Mouse (Mus musculus): ENCODE results near the gene Nup214.

Nup214 gene

DNA sequence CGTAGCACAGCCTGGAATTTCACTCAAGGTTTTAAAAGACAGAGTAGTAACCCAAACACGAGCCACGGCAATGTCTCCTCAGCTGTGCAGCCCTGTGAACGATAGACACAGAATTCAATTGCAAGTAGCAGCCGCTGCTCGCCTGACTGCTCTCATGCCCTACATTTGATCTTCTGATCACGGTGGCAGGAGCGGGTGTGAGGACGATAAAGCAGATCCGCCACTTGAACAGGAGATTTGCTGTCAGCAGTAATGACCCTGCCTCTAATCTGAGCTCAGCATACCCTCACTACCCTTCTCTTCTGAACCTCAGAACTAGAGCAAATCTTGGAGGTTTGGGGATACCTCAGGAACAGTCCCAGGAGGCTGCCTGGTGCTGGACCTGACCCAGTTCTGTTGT lies 71.8 kb downstream of the Nup214 start:
- no peak for DNase-seq (ENCODE audit: low spot score)

- DNase-seq (ENCODE audit: low spot score) = no peak
Measured at GRCm38 (mm10) chr2:32047323-32047722, 73.1 kb downstream of the Nup214 start.

DNA sequence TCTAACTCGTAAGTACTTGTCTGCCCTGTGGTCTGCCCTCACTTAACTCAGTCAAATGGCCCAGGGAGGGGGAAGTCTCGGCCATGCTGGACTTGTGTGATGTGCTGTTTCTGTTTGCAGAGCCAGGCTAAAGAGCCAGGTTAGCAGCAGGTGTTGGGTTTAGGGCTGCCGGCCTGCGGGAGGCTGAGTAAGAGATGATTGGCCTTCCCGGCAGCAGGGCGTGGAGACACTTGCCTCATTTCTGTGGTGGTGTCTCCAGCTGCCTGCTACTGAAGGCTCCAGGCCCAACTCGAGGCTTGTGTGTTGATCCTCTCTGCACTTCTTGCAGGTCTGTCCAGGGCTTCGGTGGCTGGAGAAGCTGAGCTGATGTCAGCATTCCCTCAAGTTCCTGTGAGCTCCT lies 77.6 kb downstream of the Nup214 start:
- no peak for DNase-seq (ENCODE audit: low spot score)

GRCm38 (mm10) chr2:32052418-32052817 lies 78.2 kb downstream of the Nup214 start:
- DNase-seq (ENCODE audit: low spot score) = no peak

DNA sequence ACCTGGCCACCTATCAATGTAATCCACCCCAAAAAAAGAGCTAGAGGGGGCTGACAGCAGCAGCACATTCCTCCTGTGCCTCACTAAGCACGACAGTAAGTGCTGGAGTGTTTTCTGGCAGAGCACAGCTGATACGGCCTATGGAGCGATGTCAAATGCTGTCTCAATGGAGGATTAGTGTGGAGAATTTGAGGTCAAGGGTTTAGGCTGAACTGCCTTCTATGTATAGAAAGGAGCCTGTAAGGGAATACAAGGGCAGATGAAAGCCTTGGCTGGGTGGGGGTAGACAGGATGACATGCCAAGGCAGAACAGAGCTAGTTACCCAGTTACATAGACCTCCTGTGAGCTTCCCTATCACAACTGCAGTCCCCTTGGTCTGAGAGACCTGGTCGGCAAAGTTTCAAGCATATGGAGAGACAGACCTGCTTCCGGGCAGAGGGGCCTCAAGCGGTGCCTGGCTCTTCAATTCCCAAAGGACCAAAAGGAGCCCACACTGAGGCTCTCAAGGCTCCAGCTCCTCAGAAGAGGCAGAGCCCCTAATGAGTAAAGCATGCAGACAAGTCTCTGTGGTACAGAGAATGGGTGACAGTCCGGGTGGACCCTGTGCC lies 81.2 kb downstream of the Nup214 start:
- DNase-seq (ENCODE audit: low spot score) = no peak

DNA sequence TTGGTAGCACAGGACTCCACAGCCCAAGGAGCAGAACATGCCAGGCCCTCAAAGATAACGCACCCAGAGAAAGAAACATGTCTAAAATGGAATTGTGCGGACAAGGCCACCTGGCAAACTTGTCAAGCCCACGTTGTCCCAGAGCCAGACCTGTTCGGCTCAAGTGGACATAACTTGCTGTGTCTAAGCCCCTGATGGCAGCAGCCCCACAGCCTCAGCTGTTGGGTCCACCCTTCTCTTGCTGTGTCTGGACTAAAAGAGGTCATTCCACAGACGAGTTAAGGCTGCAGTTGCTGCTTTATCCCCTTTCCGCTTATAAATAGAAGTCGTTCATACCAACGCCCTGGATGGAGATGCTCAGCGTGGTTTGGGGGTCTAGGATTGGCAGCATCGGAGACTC lies 82.3 kb downstream of the Nup214 start:
- no peak for DNase-seq (ENCODE audit: low spot score)

GRCm38 (mm10) chr2:32057360-32057759 lies 83.1 kb downstream of the Nup214 start:
- no peak for DNase-seq (ENCODE audit: low spot score)

- DNase-seq (ENCODE audit: low spot score) = no peak
Measured at GRCm38 (mm10) chr2:32057794-32058193, 83.6 kb downstream of the Nup214 start.

DNA sequence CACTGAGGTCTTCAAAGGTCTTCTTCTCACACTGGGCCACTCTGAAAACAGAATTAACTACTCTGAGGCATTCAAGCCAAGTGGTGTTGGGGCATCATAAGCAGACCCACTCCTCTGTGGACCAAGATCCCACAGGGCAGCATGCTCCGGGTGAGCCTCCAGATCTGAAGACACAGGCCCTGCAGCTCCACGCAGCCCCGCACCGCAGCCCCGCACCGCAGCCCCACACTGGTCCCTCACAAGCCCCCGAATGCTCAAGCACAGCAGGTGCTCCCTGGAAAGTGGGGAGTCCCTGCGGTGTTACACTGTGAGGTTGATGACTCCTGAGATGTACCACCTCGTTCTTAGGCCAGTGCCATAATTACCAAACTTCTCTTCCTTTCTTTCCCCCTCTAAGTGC lies 84.0 kb downstream of the Nup214 start:
- DNase-seq (ENCODE audit: low spot score) = no peak

GRCm38 (mm10) chr2:32058716-32059115 lies 84.5 kb downstream of the Nup214 start:
- DNase-seq (ENCODE audit: low spot score) = no peak

DNA sequence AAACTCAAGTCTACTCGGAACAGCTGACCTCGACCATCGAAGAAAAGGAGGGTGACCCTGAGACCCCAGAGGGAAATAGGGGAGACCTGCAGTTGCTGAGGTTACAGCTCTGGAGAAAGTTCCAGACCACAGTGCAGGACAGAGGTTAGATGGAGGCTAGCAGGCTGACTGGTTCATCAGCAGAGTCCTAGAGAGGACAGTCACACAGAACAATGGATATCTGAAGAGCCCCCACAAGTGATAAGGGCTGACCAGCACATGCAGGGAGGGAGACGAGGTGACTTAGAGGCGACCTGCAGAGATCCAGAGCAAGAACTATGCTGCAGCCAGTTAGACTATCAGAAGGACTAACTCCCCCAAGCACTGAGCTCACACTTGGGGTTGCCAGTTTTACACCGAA lies 85.4 kb downstream of the Nup214 start:
- DNase-seq (ENCODE audit: low spot score) = no peak

GRCm38 (mm10) chr2:32060228-32060805 lies 86.1 kb downstream of the Nup214 start:
- DNase-seq (ENCODE audit: low spot score) = no peak

- DNase-seq (ENCODE audit: low spot score) = no peak
Measured at GRCm38 (mm10) chr2:32061189-32061588, 87.0 kb downstream of the Nup214 start.

- DNase-seq (ENCODE audit: low spot score) = no peak
Measured at GRCm38 (mm10) chr2:32061722-32062505, 87.7 kb downstream of the Nup214 start.

GRCm38 (mm10) chr2:32062626-32063410 lies 88.6 kb downstream of the Nup214 start:
- no peak for DNase-seq (ENCODE audit: low spot score)

DNA sequence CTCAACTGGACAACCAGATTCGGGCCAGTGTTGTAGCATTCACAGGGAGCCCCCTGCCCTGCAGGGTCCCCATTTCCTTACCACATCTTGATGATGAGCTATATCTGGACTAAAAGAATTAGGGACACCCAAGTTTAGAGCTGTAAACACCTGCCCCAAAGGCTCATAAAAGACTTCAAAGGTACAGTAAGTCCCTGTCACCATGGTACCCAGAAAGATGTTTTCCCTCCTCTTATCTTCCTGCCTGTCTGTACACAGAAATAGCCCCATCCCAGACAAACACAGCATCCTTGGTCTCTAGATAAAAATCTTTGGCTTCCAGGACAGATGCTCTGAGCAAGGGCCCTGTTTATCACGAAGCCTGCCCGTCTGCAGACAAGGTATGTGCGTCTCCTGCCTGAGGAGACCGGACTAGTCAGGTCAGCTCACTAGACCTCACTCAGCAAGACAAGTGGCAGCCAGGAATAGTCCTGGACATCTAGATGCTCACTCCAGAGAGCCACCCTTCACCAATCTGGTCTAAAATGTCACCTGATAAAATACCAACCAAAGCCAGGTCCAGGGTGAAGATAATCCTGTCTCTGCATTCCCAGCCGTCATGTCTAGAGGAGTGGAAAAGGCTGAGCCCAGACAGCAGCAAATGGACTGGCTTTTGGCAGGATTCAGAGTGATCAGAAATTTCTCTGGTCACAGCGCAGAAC lies 89.4 kb downstream of the Nup214 start:
- DNase-seq (ENCODE audit: low spot score) = no peak

DNA sequence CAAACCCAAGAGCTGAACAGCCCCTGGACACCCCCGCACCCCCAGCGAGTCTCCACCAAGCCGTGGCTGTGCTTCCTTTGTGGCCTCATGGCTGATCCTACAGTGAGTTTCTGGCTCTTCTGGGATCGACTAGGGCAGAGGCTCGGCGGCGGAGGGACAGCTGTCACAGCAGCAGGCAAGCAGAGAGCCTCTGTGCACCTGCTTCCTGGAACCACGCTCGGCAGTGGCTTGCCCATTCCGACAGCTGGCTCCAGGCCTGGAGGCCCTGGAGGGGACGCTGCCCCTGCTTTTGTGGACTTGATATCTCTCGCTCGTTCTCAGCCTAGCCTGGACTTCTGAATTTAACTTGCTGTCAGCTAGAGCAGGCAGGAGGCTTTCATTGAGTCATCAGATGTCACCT lies 90.7 kb downstream of the Nup214 start:
- DNase-seq (ENCODE audit: low spot score) = no peak

DNA sequence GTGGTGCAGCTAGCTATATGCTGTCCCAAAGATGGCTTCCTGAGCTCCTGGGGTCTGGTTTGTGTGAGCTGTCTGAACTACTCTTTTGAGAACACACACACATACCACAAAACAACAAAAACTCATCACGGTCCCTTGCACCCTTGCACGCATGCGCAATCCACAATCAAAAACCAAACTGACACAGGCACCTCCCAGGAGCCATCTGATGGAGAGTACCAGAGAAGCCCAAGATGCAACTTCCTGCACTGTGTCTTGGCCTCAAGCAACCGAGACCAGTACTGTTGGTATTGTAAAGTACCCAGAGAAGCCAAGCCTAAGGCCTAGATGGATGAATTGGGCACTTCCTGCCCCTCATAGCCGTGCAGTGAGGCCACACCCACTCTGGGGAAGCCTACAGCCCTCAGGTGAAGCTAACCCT lies 91.1 kb downstream of the Nup214 start:
- DNase-seq (ENCODE audit: low spot score) = no peak

DNA sequence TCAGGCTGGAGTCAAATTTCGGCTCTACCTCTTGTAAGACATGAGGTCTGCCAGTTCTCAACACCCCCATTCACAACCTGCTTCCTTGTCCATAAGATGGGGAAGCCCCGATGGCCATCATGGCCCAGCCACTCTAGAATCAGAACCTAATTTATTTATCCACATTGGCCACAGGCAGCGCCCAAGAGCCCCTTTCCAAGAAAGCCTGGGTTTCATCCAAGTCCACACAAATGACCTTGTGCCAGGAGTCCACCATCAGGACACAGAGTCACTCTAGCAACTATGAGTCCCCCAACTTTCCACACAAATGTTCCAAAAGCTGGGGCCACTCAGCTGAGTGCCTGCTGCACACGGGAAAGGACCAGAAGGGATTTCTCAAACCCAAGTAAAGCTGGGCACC lies 91.8 kb downstream of the Nup214 start:
- no peak for DNase-seq (ENCODE audit: low spot score)

DNA sequence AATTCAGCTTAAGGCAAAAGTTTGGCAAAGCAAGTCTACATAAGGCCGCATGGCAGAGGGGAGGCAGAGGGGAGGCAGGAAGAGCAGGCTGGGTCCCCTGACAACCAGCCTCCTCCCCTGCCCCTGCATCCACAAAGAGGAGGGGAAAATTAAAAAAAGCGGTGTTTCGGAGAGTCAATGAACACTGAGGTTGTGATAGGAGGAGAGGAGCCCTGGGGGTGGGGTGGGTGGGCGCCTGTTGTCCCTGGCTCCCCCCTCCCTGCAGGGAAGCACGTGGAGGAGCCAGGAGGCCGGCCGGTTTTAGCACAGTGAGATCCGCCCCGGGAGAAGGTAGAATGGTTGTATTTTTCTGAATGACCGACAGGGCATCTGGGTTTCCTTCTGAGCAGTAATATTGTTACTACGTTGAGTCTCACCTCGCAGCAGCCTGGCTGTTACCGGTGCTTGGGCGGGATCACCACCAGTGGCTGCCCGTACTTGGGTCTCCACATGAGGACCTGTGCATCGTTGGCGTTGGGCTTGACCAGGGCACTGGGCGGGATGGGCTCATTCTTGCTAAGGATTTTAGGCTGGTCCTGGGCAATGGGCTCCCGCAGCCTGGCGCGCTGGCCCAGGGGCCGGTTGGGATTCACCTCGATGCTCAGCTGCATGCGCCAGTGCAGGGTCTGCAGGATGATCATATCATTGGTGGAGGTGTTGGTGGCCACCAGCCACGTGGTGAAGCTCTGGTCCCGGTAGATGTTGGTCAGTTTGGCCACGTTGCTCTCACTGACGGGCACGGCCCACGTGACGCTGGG lies 94.8 kb downstream of the Nup214 start:
- DNase-seq (ENCODE audit: low spot score) = no peak

DNA sequence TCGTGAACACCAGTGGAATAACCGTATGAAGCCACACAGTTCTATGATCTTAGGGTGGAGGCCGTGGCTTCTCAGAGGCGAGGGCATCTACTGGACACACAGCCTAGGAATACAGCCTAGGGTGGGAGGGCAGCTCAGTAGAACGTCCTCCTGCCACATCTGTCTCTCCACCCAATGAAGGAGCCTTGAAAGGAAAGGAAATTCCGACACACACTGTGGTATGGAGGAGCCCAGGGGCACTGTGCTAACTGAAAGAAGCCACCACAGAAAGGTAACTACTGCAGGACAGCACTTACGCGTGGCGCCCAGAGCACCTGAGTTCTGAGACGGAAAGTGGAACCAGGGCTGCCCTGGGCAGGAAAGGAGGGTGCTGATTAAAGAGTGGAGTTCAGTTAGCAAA lies 96.5 kb downstream of the Nup214 start:
- DNase-seq (ENCODE audit: low spot score) = no peak

Data from lung, postnatal 25 days (tissue).